Mouse (Mus musculus) heart, postnatal 4 days (tissue): ENCODE results near the gene Cnot3. TPM values are rescaled to one million over a fixed set of nuclear protein-coding genes. Genes with fewer than 3 reads are reported as not detected.
"Not testable (repeated sequence)": the region's sequence is repeated elsewhere in the genome, so short reads cannot be mapped to it uniquely, and the experiment has no call there.

Experiments used
- DNase-seq: peaks from one replicate; pipeline ENCODE4 v3.0.0; 2021
- total RNA-seq, 2 experiments: library from RNA; stranded (reverse); gene quantifications; 2 replicates each; pipeline ENCODE4 v1.2.3; 2021

The Cnot3 gene
- total RNA-seq: 10 to 100 TPM; 37.9 to 38.3 TPM

DNA sequence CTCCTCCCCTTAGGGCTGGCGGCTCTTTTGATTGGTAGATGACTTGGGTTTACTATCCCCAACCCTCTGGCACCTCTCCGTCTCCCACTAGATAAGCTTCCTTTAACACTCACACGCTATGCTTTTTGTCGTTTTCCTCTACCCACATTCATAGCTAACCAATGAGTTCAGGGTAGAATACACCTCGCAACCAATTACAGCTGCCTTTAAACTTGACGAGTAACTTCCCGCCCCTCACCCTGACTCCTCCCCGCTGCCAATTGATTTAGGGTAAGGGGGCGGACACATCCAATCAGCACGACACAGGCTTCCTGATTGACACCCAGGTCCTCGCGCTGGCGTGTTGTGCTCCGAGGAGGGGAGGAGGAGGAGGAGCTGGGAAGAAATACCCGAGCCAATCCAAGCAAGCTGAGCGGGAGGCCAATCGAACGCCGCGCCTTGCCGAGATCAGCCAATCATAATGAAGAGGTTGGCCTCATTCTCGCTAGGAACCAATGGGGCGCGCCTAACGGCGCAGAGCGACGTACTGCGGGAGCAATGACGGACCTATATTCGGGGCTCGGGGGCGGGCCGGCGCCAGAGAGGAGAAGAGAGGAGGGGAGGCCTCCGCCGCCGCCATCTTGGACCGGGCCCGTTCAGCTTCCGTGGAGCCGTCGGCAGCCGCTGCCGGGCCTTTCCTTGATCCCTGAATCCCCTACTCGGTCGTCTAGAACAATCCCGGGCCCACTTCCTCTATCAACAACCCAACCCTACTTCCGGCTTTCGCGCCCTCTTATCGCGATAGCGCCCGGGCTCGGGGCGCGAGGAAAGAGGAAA lies at the start of gene Cnot3:
TSS of gene Cnot3 (plus strand) at position 597 of the 816 bp plus-strand sequence.
- peak; percentile 98 for DNase-seq

DNA sequence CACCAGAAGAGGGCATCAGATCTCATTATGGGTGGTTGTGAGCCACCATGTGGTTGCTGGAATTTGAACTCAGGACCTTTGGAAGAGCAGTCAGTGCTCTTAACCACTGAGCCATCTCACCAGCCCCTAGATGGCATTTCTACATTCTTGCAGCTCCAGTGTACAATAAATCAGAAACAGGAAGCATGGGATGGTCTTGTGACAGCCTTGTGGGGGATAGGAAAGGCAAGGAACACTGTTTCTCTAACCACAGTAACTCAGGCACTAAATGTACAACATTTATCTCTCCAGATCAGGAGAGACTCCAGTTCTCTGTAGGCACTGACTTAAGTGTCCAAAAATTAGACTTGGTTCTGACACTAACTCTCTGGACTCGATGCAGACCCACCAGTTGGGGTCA lies 47.3 kb upstream of the Cnot3 start:
- not testable (repeated sequence) for DNase-seq

DNA sequence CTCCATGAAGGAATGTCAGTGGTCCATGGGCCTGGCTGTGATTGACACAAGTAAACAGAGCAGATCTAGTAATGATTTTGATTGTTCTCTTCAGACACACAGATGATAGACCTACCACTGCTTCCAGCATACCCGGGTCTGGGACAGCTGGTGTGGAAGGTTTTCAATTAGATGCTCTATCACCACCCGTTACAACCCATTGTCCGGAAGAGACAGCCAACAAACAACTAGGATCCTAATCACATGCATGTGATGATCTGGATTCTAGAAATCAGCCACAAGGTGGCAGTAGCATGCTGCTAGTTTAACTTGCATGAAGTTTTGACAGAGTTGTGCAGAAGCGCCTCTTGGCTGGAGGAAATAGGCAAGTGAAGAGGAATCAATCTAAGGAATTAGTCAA lies 43.9 kb upstream of the Cnot3 start:
- DNase-seq: peak; percentile 77

DNA sequence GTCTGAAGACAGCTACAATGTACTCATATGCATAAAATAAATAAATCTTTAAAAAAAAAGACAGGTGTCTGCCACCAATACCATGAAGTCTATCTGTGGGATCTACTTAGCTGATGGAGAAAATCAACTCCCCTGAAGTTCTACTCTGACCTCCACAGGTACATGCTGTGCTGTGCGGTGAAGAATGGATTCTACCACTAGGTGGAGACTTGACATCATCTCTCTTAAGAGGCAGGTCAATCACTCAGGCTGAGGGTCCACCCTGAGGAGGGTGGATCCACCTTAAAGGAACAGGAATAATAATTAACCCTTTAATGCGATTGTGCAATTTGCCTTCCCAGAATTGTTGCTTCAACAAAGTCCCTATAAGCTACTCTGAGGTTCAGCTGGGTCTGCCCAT lies 38.3 kb upstream of the Cnot3 start:
- DNase-seq: peak; percentile 47

DNA sequence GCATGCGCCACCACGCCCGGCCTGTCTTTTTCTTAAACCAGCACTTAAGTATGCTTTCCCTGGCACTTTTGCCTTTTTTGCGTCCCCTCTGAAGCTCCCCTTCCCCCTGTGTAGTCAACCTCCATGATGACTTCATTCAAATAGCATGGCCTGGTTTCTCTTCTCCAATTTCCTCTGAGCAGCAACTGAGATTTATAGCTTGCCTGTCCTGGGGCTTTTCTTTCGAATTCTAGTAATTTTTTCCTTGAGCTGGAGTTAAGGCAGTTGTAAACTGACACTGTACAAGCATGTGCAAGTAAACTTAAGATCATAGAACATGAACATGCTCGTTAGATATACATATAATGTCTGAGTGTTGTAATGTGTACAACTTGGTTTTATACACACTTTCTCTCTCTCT lies 37.7 kb upstream of the Cnot3 start:
- no peak for DNase-seq

DNA sequence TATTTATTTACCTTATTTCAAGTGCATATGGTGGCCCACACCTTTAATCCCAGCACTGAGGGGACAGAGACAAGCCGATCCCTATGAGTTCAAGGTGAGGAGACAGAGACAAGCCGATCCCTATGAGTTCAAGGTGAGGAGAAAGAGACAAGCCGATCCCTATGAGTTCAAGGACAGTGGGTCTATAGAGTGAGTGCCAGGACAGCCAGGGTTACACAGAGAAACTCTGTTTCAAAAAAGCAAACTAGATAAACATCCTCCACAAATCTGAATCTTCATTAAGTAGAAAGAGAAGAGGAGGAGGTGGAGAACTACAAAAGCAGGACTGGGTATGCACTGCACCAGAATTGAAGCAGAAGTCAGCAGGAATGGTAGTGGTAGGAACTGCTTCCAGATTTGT lies 36.4 kb upstream of the Cnot3 start:
- DNase-seq: no peak

DNA sequence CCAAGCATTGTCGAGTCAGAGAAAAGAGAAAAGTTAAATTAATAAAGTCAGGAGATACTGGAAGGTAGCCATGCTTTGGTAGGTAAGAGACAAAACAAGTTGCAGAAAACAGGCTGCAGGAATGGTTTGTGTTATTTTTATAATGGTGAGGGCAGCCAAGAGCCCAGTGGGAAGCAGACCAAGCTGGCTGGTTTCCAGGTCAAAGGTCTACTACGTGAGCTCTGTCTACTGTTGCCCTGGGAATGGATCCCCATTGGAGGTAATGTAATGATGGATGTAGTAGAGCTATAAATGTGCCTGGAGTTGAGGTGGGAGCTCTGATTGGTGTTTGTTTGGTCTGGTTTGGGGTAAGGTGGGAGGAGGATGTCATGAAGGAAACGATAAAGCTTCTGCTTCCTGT lies 36.0 kb upstream of the Cnot3 start:
- DNase-seq: peak; percentile 86

DNA sequence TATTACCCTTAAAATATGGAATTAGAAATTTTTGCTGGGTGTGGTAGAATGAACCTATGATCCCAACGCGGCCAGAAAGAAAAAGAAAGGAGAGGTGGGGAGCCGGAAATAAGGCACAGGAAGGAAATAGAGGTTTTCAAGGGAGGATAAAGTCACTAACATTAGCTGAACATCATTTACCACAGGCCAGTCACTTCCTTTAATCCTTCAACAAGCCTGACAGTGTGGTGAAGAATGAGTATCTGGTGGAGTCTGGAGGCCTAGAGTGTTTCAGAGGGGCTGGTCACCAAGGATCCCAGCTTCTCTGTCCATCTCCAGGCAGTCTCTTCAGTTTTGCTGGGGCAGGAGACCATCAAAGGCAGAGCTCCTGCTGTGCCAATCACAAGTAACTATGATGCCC lies 34.6 kb upstream of the Cnot3 start:
- no peak for DNase-seq

DNA sequence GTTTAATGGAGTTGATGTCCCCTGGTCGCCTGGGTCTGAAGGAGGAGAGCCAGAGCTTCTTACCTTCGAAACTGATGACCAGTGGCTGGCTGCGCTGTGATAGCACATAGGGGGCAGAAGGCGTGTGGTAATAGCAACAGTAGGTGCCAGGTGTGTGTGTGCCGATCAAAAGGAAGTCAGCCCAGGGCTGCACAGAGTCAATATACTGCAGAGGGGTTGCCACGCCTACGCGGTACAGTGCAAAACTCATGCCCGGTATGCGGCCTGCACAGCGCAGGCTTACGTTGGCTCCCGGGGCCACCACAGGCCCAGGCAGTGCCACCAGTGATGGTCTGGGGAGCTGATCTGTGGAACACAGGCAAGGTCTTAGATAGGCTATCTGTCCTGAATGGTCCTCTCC lies 34.1 kb upstream of the Cnot3 start:
- DNase-seq: no peak

DNA sequence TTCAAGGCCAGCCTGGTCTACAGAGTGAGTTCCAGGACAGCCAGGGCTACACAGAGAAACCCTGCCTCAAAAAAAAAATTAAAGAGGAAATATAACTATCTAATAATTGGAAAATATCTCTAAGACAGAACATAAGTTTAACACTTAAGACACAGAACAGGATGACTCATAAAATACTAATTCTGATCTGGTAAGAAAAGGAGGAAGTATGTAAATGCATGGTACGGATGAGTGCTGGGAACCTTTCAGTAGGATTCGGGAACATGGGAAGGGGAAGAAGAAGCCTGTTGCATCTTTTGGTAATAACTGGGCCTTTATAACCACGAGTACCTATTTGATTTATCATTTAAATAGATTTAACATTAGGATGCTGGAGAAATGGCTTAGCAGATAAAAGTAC lies 31.0 kb upstream of the Cnot3 start:
- DNase-seq: no peak

DNA sequence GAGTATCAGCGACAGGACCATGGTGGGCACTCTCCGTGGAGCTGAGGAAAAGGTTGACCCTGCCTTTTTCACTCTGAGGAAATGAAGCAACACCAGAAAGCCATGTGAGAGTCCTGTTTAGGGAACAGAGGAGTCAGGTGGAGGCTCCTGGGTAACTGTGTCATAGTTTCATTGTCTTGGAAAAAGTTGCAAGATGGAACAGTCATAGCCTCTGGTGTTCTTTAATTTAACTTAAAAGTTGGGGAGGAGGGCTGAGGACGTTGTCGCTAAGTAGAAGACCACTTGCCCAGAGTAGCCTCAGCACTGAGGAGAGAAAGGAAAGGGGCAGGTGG lies 29.0 kb upstream of the Cnot3 start, which contains the start of gene Oscar:
TSS of gene Oscar (minus strand) at position 101 of the 332 bp plus-strand sequence.
- no peak for DNase-seq

DNA sequence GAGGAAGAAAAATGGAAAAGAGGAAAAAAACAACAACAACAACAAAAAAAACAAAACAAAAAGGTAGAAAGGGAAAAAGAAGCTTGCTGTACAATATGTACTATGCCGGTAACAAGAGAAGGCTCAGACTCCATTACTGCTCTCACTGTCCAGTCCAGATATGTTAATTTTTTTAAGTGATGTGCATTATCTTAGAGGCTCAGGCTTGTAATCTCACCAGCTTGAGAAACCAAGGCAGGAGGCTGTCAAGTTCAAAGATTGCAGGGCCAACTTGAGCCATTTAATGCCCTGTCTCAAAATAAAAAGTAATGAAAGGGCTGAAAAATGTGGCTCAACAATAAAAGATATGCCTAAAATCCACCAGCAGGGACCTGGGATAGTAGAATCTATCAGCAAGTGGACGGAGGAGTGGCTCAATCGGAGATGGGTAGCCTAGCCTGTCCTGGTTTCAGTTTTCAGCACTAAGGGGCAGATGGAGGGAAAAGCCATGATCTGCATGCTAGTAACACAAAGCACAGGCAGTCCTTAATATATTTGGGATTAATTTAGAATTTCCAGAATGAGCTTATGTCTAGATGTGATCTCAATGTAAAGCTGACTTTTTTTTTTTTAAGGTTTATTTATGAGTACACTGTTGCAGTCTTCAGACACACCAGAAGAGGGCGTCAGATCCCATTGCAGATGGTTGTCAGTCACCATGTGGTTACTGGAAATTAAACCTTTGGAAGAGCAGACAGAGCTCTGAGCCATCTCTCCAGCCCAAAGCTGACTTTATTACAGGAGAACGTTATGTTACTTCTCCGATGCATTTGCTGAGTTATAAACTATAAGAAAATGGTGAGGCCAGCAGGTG lies 28.5 kb upstream of the Cnot3 start:
- no peak for DNase-seq

DNA sequence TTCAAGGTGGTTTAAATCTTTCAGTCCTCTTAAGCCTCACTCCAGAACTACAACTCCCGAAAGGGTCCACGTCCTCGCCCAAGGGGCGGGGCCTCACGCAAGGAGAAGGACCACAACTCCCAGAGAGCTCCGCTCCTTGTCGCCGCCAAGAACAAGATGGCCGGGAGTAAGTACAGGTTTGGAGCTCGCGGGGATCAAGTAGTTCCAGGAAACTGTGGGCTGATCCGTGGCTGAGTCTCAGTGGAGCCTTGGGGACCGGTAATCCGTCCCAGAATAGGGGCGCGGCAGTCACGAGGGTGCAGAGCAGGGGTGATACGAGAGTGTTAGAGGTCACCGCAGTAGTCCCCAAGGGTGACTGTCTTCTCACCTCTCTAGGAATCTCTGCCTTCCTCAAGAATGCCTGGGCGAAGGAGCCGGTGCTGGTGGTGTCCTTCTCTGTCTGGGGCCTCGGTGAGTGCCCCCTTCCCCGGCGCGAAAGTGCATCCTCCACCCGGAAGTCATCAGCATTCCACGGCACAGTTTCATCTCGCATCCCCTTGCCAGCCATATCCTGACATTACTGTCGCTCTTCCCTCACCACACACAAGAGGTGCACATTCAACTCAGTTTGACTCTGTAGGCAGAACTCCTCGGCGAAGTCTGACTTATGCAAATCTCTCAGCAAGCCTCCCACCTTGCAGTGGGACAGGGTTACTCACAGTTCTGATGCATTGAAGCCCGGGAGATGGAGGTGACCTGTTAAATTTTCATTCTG lies 27.6 kb upstream of the Cnot3 start, which contains the start of gene Ndufa3:
TSS of gene Ndufa3 (plus strand) at position 132 of the 754 bp plus-strand sequence.
- peak; percentile 88 for DNase-seq

DNA sequence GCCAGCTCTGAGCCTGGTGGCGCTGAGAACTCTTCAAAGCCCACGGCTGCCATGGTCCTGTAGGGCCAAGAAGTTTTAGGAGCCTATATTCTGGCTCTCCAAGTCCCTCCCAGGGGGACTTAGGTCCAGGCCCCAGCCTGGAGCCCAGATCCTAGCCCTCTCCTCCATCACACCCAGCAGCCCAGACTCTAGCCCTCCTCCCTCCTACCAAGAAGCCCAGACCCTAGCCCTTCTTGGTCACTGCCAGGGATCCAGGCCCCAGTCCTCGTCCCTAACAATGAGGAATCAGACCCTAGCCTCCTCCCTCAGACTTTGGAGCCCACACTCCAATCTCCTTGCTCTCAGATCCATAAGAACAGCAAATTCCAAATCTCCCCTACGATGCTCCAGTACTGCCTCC lies 16.0 kb upstream of the Cnot3 start:
- DNase-seq: no peak

DNA sequence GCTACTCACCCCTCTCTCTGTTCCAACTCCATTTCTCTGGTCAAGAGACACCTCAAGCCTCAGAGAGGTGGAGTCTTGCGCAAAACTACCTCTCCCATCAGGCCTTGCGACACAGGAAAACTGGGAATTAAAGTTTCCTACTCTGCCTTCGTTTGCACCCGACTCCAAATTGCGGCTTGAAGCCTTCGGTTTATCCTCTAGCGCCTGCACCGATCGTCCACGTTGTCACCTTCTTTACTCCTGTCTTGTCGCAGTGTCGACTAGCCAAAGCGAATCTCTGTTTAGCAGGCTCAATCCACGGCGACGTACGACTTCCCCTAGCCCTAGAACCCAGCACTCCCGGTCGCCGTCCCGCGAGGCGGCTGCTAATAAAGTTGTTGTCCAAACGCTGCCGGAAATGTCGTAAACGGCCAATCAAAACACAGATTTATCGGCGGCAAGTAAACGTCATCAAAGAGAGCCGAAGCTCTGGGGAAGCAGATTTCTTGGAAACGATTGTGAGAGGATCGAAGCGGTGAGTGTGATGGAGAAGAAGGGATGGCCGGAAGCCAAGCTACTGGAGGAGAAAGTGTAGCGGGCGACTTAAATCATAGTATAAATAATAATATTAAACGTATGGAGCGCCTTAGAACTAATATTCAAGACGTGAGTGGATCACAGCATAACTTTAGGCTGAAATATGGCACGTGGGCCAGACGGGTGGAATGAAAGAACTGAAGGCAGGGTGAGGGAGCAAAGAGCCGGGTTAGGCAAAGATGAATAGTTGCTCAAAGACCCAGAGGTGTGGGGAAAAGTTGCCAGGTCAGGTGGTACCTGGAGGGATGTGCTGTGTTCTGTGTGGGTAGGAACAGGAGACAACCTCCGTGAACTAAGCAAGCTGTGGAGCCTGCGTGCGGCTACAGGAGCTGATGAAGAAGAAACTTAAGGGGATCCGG lies 15.3 kb upstream of the Cnot3 start, which contains the start of the genes Tfpt and Prpf31:
TSS of gene Tfpt (minus strand) at position 387 of the 935 bp plus-strand sequence.
TSS of gene Prpf31 (plus strand) at position 443 of the 935 bp plus-strand sequence.
- peak; percentile 91 for DNase-seq

DNA sequence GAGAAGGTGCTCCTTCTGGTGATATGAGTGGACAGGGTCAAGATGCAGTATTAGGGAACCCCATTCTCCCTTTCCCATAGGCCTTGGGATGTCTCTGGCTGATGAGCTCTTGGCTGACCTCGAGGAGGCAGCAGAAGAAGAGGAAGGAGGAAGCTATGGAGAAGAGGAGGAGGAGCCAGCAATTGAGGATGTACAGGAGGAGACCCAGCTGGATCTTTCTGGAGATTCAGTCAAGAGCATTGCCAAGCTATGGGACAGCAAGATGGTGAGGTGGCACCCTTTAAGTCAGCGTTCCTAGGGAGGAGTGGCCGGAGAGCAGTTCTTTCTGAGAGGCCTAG lies 14.6 kb upstream of the Cnot3 start:
- no peak for DNase-seq

DNA sequence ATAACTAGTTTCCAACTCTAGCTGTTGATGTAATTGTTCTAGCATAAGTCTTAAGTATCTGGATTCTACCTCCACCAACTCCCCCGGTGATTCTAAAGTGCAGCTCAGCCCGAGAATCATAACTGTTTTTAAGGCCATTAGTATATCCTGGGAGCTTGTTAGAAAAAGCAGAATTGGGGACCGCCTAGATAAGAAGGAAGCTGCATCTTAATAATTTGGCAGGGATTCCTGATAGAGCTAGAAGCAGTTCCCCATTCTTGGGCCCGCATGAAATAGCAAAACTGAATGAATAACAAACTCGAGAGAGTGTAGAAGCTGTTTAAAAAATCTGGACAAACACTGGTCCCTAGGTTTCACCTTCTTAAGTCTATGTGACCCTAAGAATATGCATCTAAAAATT lies 1.7 kb upstream of the Cnot3 start:
- DNase-seq: no peak

DNA sequence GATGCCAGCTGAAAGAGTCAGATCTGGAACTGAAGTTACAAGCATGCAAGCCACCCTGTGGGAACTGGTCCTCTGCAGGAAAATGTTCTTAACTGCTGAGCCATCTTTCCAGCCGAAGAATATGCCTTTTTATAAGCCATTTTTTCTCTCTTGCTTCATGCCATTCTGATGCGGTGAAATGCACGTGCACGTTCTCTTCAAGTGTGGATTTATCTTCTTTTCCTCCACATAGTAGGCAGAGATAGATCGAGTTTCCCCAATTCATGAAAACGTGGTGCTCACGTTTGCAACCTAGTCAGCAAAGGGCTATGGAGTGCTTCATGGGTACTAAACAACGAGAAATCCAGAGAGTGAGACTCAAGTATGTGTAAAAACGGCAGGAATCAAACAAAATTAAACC lies 1.2 kb upstream of the Cnot3 start:
- DNase-seq: no peak

DNA sequence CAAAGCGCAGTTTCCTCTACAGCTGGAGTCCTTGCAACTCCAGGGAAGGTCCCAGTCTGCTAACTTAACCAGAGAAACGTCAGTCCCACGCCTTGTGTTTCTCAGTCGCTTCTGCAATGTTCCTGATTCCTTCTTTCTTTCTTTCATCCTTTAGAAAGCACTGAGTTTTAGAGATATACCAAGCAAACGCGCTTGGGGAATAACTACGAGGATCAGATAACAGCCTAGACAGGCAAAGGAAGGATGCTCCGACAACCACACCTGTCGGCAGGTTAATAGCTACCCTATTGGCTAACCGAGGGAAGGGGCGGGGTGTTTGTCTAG lies 758 bp upstream of the Cnot3 start:
- DNase-seq: no peak

DNA sequence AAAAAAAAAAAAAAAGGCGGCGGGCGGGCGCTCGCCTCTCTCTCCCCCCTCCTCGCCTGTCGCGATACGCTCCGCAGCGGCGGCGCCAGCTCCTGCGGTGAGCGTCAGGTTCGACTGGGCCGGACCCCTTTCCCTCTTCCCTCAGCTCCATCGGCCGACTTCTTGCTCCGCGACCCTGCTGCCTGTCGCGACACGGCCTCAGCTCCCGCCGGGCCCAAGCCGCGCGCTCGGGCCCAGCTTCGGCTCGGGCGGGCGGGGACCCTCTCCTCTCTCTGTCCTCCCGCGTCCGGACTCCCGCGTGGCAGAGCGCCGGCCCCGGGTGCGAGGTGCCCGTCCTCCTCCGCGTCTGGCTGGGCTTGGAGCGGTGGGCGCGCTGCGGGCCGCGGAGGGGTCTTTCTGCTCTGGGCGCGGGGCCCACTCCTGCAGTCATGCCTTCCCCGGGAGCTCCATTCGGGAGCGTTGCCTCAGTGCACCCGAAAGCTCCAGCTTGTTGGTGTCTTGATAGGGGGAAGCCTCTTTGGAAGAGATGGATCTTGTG lies 489 bp downstream of the Cnot3 start:
- DNase-seq: no peak

DNA sequence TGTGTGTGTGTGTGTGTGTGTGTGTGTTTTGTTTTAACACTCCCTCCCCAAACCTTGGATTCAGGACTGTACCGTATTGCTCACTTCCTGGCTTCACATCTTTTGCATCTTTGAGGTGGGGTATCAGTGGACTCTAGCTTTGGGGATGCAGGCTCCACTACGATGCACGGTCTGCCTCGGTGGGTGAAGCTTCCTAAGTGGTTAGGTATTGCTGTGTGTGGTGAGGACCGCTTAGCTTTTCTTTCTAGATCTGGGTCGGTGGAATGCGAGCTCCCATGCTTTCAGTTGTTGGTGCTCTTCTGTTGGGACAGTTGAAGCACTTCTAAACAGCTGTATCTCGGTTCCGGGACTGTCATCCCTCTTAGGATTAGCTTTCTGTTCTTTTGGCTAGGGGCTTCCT lies 1.1 kb downstream of the Cnot3 start:
- no peak for DNase-seq

DNA sequence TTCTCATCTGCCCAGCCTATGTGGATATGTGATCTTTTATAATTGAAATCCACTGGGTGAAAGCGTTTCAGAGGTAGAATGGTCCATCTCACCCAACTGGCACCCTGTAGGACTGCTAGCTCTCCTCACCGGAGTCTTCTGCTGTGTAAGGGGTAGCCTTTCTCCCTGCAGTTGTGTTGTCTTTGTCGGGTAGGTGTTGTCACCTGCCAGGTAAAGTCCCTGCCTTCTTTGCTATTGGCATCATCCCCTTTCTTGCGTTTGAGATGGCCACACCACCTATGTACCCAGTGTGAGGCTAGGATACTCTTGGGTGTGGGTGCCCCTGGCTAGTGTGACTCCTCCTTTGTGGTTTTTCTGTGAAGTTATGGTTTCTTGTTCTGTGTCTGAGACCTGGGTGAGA lies 1.6 kb downstream of the Cnot3 start:
- no peak for DNase-seq
